Mouse (Mus musculus): ENCODE data around the gene Mcm3ap. TPM values are rescaled to one million over a fixed set of nuclear protein-coding genes. Genes with fewer than 3 reads are reported as not detected.

Mcm3ap gene
- polyA plus RNA-seq, 1 experiment from 2014 or later, result 80.0 TPM

- Histone ChIP-seq H3K4me2 (replicated peaks) (no peak overlapping the region), H3K27ac (no peak overlapping the region), H3K4me3 (no peak overlapping the region), H3K27me3 (no peaks in the 10 kb centered on the region), H3K36me3 (peaks cover 97% of the 10 kb centered on the region), H3K9me3 (no peaks in the 10 kb centered on the region), H3K4me1 (no peaks in the 10 kb centered on the region), H3K9ac (no peak overlapping the region)
- WGBS, result 91% methylated on average over 8 of the region's 8 CpGs
- no peak for ATAC-seq (ENCODE audit: insufficient number of reproducible peaks, insufficient read depth, low FRiP score, low TSS enrichment)
Observed at GRCm38 (mm10) chr10:76548218-76548617, 79.5 kb downstream of the Mcm3ap start.

GRCm38 (mm10) chr10:76550458-76550857, 81.7 kb downstream of the Mcm3ap start:
- no peak overlapping the region for H3K4me3 ChIP-seq
- H3K27ac ChIP-seq, result no peak overlapping the region
- H3K4me1 ChIP-seq, result no peaks in the 10 kb centered on the region
- peaks cover 89% of the 10 kb centered on the region for H3K36me3 ChIP-seq
- WGBS, result 88% methylated on average over 5 of the region's 5 CpGs
- no peak overlapping the region for H3K9ac ChIP-seq
- H3K27me3 ChIP-seq, result no peaks in the 10 kb centered on the region
- no peaks in the 10 kb centered on the region for H3K9me3 ChIP-seq
- no peak overlapping the region for H3K4me2 ChIP-seq (replicated peaks)
- no peak for ATAC-seq (ENCODE audit: insufficient number of reproducible peaks, insufficient read depth, low FRiP score, low TSS enrichment)

- H3K4me3 ChIP-seq, result no peak overlapping the region
- no peaks in the 10 kb centered on the region for H3K27me3 ChIP-seq
- H3K27ac ChIP-seq, result no peak overlapping the region
- H3K4me1 ChIP-seq, result no peaks in the 10 kb centered on the region
- no peak overlapping the region for H3K4me2 ChIP-seq (replicated peaks)
- peaks cover 84% of the 10 kb centered on the region for H3K36me3 ChIP-seq
- H3K9me3 ChIP-seq, result no peaks in the 10 kb centered on the region
- H3K9ac ChIP-seq, result no peak overlapping the region
- 85% methylated on average over 3 of the region's 3 CpGs for WGBS
- ATAC-seq (ENCODE audit: insufficient number of reproducible peaks, insufficient read depth, low FRiP score, low TSS enrichment), result no peak
Observed at GRCm38 (mm10) chr10:76551556-76551955, 82.8 kb downstream of the Mcm3ap start.

GRCm38 (mm10) chr10:76554061-76554460, 85.3 kb downstream of the Mcm3ap start:
- Histone ChIP-seq H3K27ac (no peak overlapping the region), H3K36me3 (peaks cover 61% of the 10 kb centered on the region)
- WGBS, result 89% methylated on average over 5 of the region's 5 CpGs

GRCm38 (mm10) chr10:76561972-76562371, 93.2 kb downstream of the Mcm3ap start, which contains the start of gene Spatc1l:
Gene Spatc1l (plus strand): TSS chr10:76562272.
- Histone ChIP-seq H3K27me3 (no peaks in the 10 kb centered on the region), H3K9ac (no peak within 1 kb of the TSS), H3K27ac (no peak within 1 kb of the TSS), H3K9me3 (no peaks in the 10 kb centered on the region), H3K4me2 (replicated peaks) (no peak within 1 kb of the TSS), H3K4me1 (no peaks in the 10 kb centered on the region), H3K4me3 (no peak within 1 kb of the TSS), H3K36me3 (no peaks in the 10 kb centered on the region)
- ATAC-seq (ENCODE audit: insufficient number of reproducible peaks, insufficient read depth, low FRiP score, low TSS enrichment), result no peak
- WGBS, result 90% methylated on average over 10 of the region's 10 CpGs

More at GRCm38 (mm10) chr10:76554061-76554460, 85.3 kb downstream of the Mcm3ap start:
- H3K4me2 ChIP-seq (replicated peaks), result no peak overlapping the region
- H3K27me3 ChIP-seq, result no peaks in the 10 kb centered on the region
- H3K9ac ChIP-seq, result no peak overlapping the region
- ATAC-seq (ENCODE audit: insufficient number of reproducible peaks, insufficient read depth, low FRiP score, low TSS enrichment), result no peak
- H3K4me3 ChIP-seq, result no peak overlapping the region
- no peaks in the 10 kb centered on the region for H3K9me3 ChIP-seq
- no peaks in the 10 kb centered on the region for H3K4me1 ChIP-seq

Other genes starting within 250 kb of the Mcm3ap start
- gene Prmt2, start 231.1 kb upstream of the Mcm3ap start, polyA plus RNA-seq (2016; fragmentation: Nextera tagmentation; extraction: Ambion mirVana), result 69.4 and 75.0 TPM in 2 replicates
- gene S100b, start 215.1 kb upstream of the Mcm3ap start, polyA plus RNA-seq (2016; fragmentation: Nextera tagmentation; extraction: Ambion mirVana), result 1.2 and 1.6 TPM in 2 replicates
- 12.5 and 14.9 TPM in 2 replicates for gene Dip2a, start 123.6 kb upstream of the Mcm3ap start, polyA plus RNA-seq (2016; fragmentation: Nextera tagmentation; extraction: Ambion mirVana)
- not detected in 2 replicates for gene AC141477.1, start 28.5 kb upstream of the Mcm3ap start, polyA plus RNA-seq (2016; fragmentation: Nextera tagmentation; extraction: Ambion mirVana)
- 17.7 and 18.1 TPM in 2 replicates for gene Pcnt, start 26.1 kb upstream of the Mcm3ap start, polyA plus RNA-seq (2016; fragmentation: Nextera tagmentation; extraction: Ambion mirVana)
- not detected in 2 replicates for gene 2610028H24Rik, start 19.8 kb upstream of the Mcm3ap start, polyA plus RNA-seq (2016; fragmentation: Nextera tagmentation; extraction: Ambion mirVana)
- 8.8 and 9.1 TPM in 2 replicates for gene Ybey, start 187 bp downstream of the Mcm3ap start, polyA plus RNA-seq (2016; fragmentation: Nextera tagmentation; extraction: Ambion mirVana)
- 38.6 and 38.8 TPM in 2 replicates for gene Lss, start 62.7 kb downstream of the Mcm3ap start, polyA plus RNA-seq (2016; fragmentation: Nextera tagmentation; extraction: Ambion mirVana)
- not detected in 2 replicates for gene Spatc1l, start 93.3 kb downstream of the Mcm3ap start, polyA plus RNA-seq (2016; fragmentation: Nextera tagmentation; extraction: Ambion mirVana)
- 0.09 TPM in 1 of 2 replicates, not detected in the other for gene Ftcd, start 106.7 kb downstream of the Mcm3ap start, polyA plus RNA-seq (2016; fragmentation: Nextera tagmentation; extraction: Ambion mirVana)
- gene Col6a2, start 154.7 kb downstream of the Mcm3ap start, polyA plus RNA-seq (2016; fragmentation: Nextera tagmentation; extraction: Ambion mirVana), result 90.7 and 109 TPM in 2 replicates

Data from embryonic facial prominence, embryonic 12.5 days (tissue).